ENCODE assay signal across 8 mouse cellular contexts in the genomic region with DNA sequence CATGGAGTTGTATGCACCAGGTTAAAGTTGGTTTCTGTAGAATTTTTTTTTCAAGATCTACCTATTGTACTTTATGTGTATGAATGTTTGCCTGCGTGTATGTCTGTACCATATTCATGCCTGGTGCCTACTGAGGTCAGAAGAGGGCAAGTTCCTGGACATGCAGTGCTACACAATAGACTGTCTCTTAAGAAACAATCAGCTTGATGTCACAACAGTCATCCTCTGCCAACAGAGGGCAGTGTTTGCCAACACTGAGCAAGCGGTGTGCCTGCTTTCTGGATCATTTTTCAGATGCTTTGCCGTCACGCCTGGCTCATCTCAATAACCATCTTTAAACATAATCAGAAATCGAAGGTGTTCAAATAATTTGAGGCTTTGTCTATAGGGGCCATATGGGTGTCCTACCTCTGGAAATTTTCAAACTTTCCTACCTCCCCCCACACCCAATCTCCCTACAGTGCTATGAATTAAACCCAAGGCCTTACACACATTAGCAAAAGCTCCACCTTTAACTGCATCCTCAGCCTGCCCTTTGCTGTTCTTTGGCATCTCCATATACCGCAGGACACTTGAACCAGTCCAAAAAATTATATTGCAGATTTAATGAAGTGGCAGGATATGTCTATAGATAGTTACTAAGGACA. TPM values are rescaled to one million over a fixed set of nuclear protein-coding genes. Genes with fewer than 3 reads are reported as not detected.
DNase-seq lines count a peak whose midpoint lies in the region; ATAC-seq lines count a peak whose summit lies in the region.

No protein-coding gene starts in this region.

- H3K4me1 ChIP-seq in liver, embryonic 12.5 days = peaks cover 17% of the 10 kb centered on the region
- H3K4me1 ChIP-seq in midbrain, embryonic 13.5 days (replicated peaks) = no peaks in the 10 kb centered on the region

- no peak overlapping the region for H3K4me3 ChIP-seq in liver, embryonic 12.5 days
- no peak overlapping the region for H3K4me3 ChIP-seq in midbrain, embryonic 13.5 days (replicated peaks)

- WGBS in liver, embryonic 12.5 days (ENCODE audit: insufficient replicate concordance) = 71% methylated on average over 6 of the region's 6 CpGs
- WGBS in midbrain, embryonic 13.5 days = 48% methylated on average over 6 of the region's 6 CpGs

- intact Hi-C loops in gastrocnemius, postnatal 36 days (cut with DNase I) = loop anchor here (5.0 kb wide), 1 partner anchor 45 kb away; no protein-coding TSS in a partner anchor
- intact Hi-C loops in left cerebral cortex, postnatal 25 days (cut with DNase I) = loop anchor here (1.0 to 2.0 kb wide), 2 partner anchors 44 to 179 kb away; no protein-coding TSS in a partner anchor

- H3K27ac ChIP-seq in liver, embryonic 12.5 days = no peak overlapping the region
- no peak overlapping the region for H3K27ac ChIP-seq in midbrain, embryonic 13.5 days

- no peak overlapping the region for H3K4me2 ChIP-seq in liver, embryonic 12.5 days
- H3K4me2 ChIP-seq in midbrain, embryonic 13.5 days (replicated peaks) = no peak overlapping the region

- no peak overlapping the region for H3K9ac ChIP-seq in liver, embryonic 12.5 days
- H3K9ac ChIP-seq in midbrain, embryonic 13.5 days (replicated peaks) = no peak overlapping the region

- no peaks in the 10 kb centered on the region for H3K9me3 ChIP-seq in liver, embryonic 12.5 days (replicated peaks)
- H3K9me3 ChIP-seq in midbrain, embryonic 13.5 days = no peaks in the 10 kb centered on the region

- peak; percentile 58 for DNase-seq in liver
- peak; percentile 22 to 45 for DNase-seq in gastrocnemius, postnatal 36 days
- DNase-seq in kidney, adult 18-20 months = peak; percentile 78
- DNase-seq in left cerebral cortex, postnatal 25 days (ENCODE audit: low spot score in 2 of 2) = peak; percentile 70 to 78
- DNase-seq in spleen, postnatal 14 days (ENCODE audit: low spot score in 2 of 2) = peak; percentile 16 to 23

- peaks cover 45% of the 10 kb centered on the region for H3K36me3 ChIP-seq in liver, embryonic 12.5 days
- peaks cover 15% of the 10 kb centered on the region for H3K36me3 ChIP-seq in midbrain, embryonic 13.5 days

- H3K27me3 ChIP-seq in liver, embryonic 12.5 days (replicated peaks) = no peaks in the 10 kb centered on the region
- H3K27me3 ChIP-seq in midbrain, embryonic 13.5 days = no peaks in the 10 kb centered on the region

- ATAC-seq in liver, embryonic 12.5 days = no peak; the same call in 1 of the 2 replicates
- peak; percentile 84 for ATAC-seq in common myeloid progenitor, adult 5-6 weeks (replicated peaks; ENCODE audit: low read depth, poor library complexity, severe bottlenecking)
- peak; percentile 65; the same call in 1 of the 2 replicates for ATAC-seq in midbrain, embryonic 13.5 days

RNA-seq across cellular contexts. Expression of a gene that starts 25.0 kb away (rescaled TPM):
- 3.1 and 3.8 TPM in 2 replicates for polyA plus RNA-seq in liver, embryonic 12.5 days (2016; fragmentation: Nextera tagmentation; extraction: Ambion mirVana)
- total RNA-seq in common myeloid progenitor, adult 5-6 weeks (2017) = 9.8 and 10.6 TPM in 2 replicates
- total RNA-seq in gastrocnemius, postnatal 36 days (2021) = 1 to 10 TPM; 1.9 to 2.1 TPM
- total RNA-seq in left cerebral cortex, postnatal 25 days (2021) = 1 to 10 TPM; 1.1 to 1.9 TPM
- 9.5 and 12.9 TPM in 2 replicates for polyA plus RNA-seq in midbrain, embryonic 13.5 days (2015; fragmentation: Nextera tagmentation; extraction: Ambion mirVana)

RNA-seq across cellular contexts. Expression of a gene that starts 27.4 kb away (rescaled TPM):
- 59.7 and 62.9 TPM in 2 replicates for polyA plus RNA-seq in liver, embryonic 12.5 days (2016; fragmentation: Nextera tagmentation; extraction: Ambion mirVana)
- 388 and 411 TPM in 2 replicates for total RNA-seq in common myeloid progenitor, adult 5-6 weeks (2017)
- total RNA-seq in gastrocnemius, postnatal 36 days (2021) = 10 to 100 TPM; 55.6 to 61.1 TPM
- 100 to 1,000 TPM; 148 to 152 TPM for total RNA-seq in left cerebral cortex, postnatal 25 days (2021)
- polyA plus RNA-seq in midbrain, embryonic 13.5 days (2015; fragmentation: Nextera tagmentation; extraction: Ambion mirVana) = 60.4 and 69.2 TPM in 2 replicates

Comparison
In these comparisons a context has a peak if more than half of its experiments do, and no peak if none do; other contexts are left out.
1. DNase-seq: peak in every context shown above with its lines; median percentile 78 in kidney, adult 18-20 months; 74 in left cerebral cortex, postnatal 25 days; 58 in liver; 34 in gastrocnemius, postnatal 36 days; 20 in spleen, postnatal 14 days.